Mouse (Mus musculus): ENCODE data around the gene Fbxo11.
"Not testable (repeated sequence)": the region's sequence is repeated elsewhere in the genome, so short reads cannot be mapped to it uniquely, and the experiment has no call there.

- not testable (repeated sequence) for TF ChIP-seq POLR2A (IDR thresholded peaks at IDR 0.05; ENCODE audit: control insufficient read depth, extremely low read depth, insufficient read depth, low read length, poor library complexity); CTCF (IDR thresholded peaks at IDR 0.05; ENCODE audit: borderline replicate concordance, control insufficient read depth, extremely low read depth, insufficient read depth, low read length, poor library complexity)
Measured at GRCm38 (mm10) chr17:87971696-87972591, 93.1 kb downstream of the Fbxo11 start.
